Mouse (Mus musculus) neural tube, embryonic 12.5 days (tissue): ENCODE results near the gene Ankfn1. TPM values are rescaled to one million over a fixed set of nuclear protein-coding genes. Genes with fewer than 3 reads are reported as not detected.
A peak's percentile ranks its signal among the peaks of the same experiment; 100 is the strongest.

Source experiments
- ATAC-seq: fragments of 200-750 bp; cut with Nextera tagmentation; 2 replicates; pipeline ENCODE4 v1.8.0; 2017; ENCODE audit warnings: low read depth, mild to moderate bottlenecking, moderate TSS enrichment, moderate library complexity; ENCODE audit not compliant: low FRiP score
- H3K27ac ChIP-seq: fragments of 300-500 bp; sonication (generic); 2 replicates; pipeline ENCODE4 v1.5.1; 2016
- H3K27me3 ChIP-seq: fragments of 300-500 bp; sonication (generic); replicated peaks from 2 replicates; pipeline ENCODE4 v1.6.1; 2016; ENCODE audit warnings: mild to moderate bottlenecking
- H3K36me3 ChIP-seq: fragments of 300-500 bp; sonication (generic); 2 replicates; pipeline ENCODE4 v1.6.1; 2016; ENCODE audit warnings: mild to moderate bottlenecking
- H3K4me1 ChIP-seq: fragments of 300-500 bp; sonication (generic); 2 replicates; pipeline ENCODE4 v1.6.1; 2016
- H3K4me2 ChIP-seq: fragments of 300-500 bp; sonication (generic); replicated peaks from 2 replicates; pipeline ENCODE4 v1.6.1; 2016; ENCODE audit warnings: mild to moderate bottlenecking
- H3K4me3 ChIP-seq: fragments of 300-500 bp; sonication (generic); 2 replicates; pipeline ENCODE4 v1.5.1; 2016
- H3K9ac ChIP-seq: fragments of 300-500 bp; sonication (generic); 2 replicates; pipeline ENCODE4 v1.6.1; 2016; ENCODE audit warnings: mild to moderate bottlenecking
- H3K9me3 ChIP-seq: fragments of 300-500 bp; sonication (generic); 2 replicates; pipeline ENCODE4 v1.6.1; 2016; ENCODE audit warnings: mild to moderate bottlenecking
- WGBS: fragments of 180-500 bp; shearing (Covaris S2); methylation state at CpG from one replicate; pipeline ENCODE4 v1.1.7; 2016; 5-methylcytosine and 5-hydroxymethylcytosine counted together
- polyA plus RNA-seq: library from polyadenylated mRNA; unstranded; fragments of >200 nt; fragmentation: Nextera tagmentation; extraction: Ambion mirVana; gene quantifications from 2 replicates; pipeline ENCODE4 v1.2.1, GENCODE M21; 2016

The Ankfn1 gene
- polyA plus RNA-seq, 1 experiment from 2014 or later, result 1.2 TPM

DNA sequence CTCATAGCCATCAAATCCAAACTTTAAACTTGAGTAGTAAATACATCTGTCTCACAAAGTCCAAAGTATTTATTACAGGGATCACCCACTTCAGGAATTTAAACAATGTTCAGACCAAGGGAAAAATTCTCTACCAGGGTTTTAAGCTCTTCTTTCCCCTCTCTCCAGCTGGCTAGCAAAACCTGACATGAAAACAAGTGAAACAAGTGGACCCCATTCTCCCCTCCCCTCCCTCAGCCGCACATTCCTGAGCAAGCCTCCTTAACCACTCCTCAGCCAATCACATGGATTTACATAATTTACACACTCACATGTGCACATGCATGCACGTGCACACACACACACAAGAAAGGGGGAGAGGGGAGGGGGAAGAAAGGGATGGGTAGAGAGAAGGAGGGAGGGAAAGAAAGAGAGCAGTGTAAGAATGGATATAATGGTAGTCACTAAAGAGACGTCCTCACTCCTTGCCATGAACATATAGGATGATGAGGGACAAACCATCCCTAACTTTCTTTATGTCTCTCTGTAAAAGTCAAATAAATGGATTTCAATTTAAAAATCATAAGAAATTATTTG, 104.9 kb downstream of the Ankfn1 start:
- H3K4me2 ChIP-seq, result no peak overlapping the region
- ATAC-seq, result no peak
- no peaks in the 10 kb centered on the region for H3K9me3 ChIP-seq
- H3K27me3 ChIP-seq, result no peaks in the 10 kb centered on the region
- H3K9ac ChIP-seq, result no peak overlapping the region
- no peak overlapping the region for H3K27ac ChIP-seq
- H3K4me3 ChIP-seq, result no peak overlapping the region
- no peaks in the 10 kb centered on the region for H3K36me3 ChIP-seq
- 67% methylated on average over 3 of the region's 3 CpGs for WGBS
- H3K4me1 ChIP-seq, result peaks cover 7% of the 10 kb centered on the region; the same call in 1 of the 2 replicates

DNA sequence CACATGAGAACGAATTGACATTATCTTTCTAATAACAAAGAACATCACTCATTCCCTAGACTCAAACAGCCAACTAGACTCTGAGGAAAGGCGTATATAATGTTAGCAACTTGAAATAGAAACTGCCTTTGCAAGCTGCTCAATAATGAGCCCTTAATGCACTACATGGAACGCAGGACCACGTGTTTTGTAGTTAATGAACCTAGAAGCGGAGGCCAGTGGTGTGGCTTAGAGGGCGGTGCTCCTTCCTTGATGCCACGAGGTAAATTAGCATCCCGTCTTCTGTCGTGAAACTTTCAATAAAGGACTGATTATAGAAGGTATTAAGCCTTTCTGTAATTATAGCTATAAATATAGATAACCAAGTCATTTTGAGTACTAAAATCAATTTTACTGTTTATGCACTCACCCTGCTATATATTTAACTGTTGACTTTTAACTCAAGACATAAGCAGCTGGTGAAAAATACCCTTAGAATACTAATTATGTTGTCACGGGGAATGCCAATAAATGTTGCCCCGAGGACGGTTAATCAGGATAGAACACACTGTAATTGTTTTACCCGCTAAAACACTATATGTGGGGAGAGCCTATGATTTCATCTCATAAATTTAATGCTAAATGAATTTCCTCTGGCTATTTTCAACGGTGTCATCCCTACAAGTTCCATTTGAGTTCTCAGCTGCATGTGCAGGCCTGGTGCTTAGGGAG, 112.1 kb downstream of the Ankfn1 start:
- Histone ChIP-seq H3K27ac (no peak overlapping the region), H3K4me3 (no peak overlapping the region), H3K27me3 (no peaks in the 10 kb centered on the region), H3K9ac (no peak overlapping the region), H3K4me1 (no peaks in the 10 kb centered on the region), H3K4me2 (no peak overlapping the region), H3K9me3 (no peaks in the 10 kb centered on the region), H3K36me3 (no peaks in the 10 kb centered on the region)
- peak; percentile 71 for ATAC-seq
- 63% methylated on average over 14 of the region's 14 CpGs for WGBS

DNA sequence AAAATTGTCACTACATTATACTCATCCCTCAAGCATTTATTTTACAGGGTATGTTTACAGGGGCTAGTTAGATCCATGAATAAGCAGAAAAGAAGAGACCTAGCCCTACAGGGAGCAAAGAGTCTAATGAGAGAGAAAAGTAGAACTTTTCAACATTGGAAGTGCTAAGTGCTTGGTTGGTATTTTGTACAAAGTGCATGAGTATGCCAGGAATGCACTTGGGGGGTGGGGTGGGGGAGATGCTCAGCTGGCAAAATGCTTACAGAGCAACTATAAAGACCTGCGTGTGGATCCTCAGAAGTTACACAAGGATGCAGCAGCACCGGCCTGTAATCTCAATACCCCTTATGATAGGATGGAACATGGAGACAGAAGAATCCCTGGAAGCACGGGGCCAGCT, 118.4 kb downstream of the Ankfn1 start:
- no peak overlapping the region for H3K27ac ChIP-seq
- 80% methylated on average over 3 of the region's 3 CpGs for WGBS
- no peak overlapping the region for H3K4me2 ChIP-seq
- no peak overlapping the region for H3K9ac ChIP-seq
- H3K4me1 ChIP-seq, result no peaks in the 10 kb centered on the region
- no peak overlapping the region for H3K4me3 ChIP-seq
- no peaks in the 10 kb centered on the region for H3K36me3 ChIP-seq
- H3K27me3 ChIP-seq, result no peaks in the 10 kb centered on the region
- no peaks in the 10 kb centered on the region for H3K9me3 ChIP-seq
- no peak for ATAC-seq

DNA sequence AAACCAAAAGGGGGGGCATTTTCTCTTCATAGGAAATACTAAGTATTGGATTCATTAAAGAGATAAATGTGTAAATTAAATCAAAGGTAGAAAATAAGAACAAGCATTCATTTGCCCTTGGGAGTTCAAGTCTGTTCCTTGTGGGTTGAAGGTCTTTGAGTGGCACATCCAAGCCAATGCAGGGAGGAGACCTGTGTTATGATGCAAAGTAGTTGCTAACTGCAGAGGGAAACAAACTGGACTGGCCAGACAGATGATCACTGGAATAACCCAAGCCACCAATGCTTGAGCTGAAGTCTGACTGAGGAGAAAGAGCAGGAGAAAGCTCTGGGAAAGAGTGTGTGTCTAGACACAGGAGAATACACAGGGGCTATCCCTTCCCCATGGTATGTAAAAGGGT, 120.9 kb downstream of the Ankfn1 start:
- Histone ChIP-seq H3K9ac (no peak overlapping the region), H3K27me3 (no peaks in the 10 kb centered on the region), H3K9me3 (no peaks in the 10 kb centered on the region), H3K4me3 (no peak overlapping the region), H3K36me3 (no peaks in the 10 kb centered on the region), H3K4me2 (no peak overlapping the region), H3K27ac (no peak overlapping the region), H3K4me1 (no peaks in the 10 kb centered on the region)
- no peak for ATAC-seq

DNA sequence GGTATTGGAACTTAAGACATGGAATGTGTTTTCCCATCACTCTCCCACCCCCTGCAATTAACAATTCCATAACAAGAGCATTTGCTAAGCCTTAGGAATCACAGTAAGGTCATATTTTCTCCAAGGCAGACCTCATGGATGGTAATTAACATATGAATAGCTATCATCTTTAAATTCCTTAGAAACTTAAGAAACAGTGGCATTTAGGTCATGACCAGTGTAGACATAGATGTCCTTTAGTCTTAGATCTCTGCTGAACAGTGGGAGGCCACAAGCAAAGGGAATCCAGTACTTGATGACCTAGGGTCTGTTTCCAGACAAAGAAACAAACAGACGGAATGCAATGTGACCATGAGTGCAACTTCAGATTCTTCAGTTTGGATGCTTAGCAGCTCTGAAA, 141.7 kb downstream of the Ankfn1 start:
- Histone ChIP-seq H3K4me3 (no peak overlapping the region), H3K4me2 (no peak overlapping the region)
- 56% methylated on average over 1 of the region's 1 CpGs for WGBS

DNA sequence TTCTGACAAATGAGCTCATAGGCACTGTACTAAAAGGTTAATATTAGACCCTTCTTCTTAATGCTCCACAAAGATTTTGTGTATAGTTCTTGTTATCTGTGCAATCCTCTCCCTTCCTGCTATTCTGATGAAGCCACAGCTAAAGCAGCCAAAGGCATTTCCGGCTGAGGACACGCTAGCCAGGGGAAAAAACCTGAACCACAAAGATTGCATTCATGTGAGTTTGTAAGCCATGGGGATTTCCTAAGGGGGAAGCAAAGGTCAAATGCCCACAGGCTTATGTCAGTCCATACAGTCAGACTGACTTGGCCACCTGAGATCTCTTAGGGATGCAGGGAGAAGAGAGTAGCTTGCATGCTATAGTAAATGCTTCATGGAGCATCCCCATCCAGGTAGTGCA, 146.1 kb downstream of the Ankfn1 start:
- WGBS, result 69% methylated on average over 2 of the region's 2 CpGs
- ATAC-seq, result no peak

More for the DNA sequence above, 141.7 kb downstream of the Ankfn1 start:
- ATAC-seq, result no peak
- Histone ChIP-seq H3K9me3 (no peaks in the 10 kb centered on the region), H3K27me3 (no peaks in the 10 kb centered on the region), H3K27ac (no peak overlapping the region), H3K4me1 (no peaks in the 10 kb centered on the region; the same call in 1 of the 2 replicates), H3K36me3 (no peaks in the 10 kb centered on the region), H3K9ac (no peak overlapping the region)

DNA sequence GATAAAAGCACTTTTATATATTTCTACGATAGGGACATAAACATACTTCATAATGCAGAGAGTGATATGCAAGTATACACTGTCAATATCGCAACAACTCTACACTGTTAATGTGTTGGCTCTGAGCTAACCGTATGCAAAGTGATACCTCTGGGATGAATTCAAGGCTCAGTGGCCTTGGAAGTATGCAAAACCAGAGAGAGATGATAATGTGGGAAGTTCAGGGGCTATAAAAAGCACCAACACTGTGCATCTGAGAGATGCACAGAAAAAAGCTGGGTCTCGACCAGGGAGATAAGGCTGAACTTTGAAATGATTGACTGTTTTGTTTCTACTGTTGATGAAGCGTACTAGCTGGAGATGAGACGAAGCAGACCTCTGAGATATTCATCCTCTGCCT, 148.9 kb downstream of the Ankfn1 start:
- Histone ChIP-seq H3K4me2 (no peak overlapping the region), H3K4me3 (no peak overlapping the region), H3K9me3 (no peaks in the 10 kb centered on the region), H3K9ac (no peak overlapping the region), H3K36me3 (no peaks in the 10 kb centered on the region), H3K27me3 (no peaks in the 10 kb centered on the region), H3K4me1 (no peaks in the 10 kb centered on the region), H3K27ac (no peak overlapping the region)
- no peak for ATAC-seq
- WGBS, result 92% methylated on average over 6 of the region's 6 CpGs

More for the DNA sequence above, 146.1 kb downstream of the Ankfn1 start:
- Histone ChIP-seq H3K27me3 (no peaks in the 10 kb centered on the region), H3K4me1 (no peaks in the 10 kb centered on the region; the same call in 1 of the 2 replicates), H3K9ac (no peak overlapping the region), H3K4me2 (no peak overlapping the region), H3K36me3 (no peaks in the 10 kb centered on the region), H3K9me3 (no peaks in the 10 kb centered on the region), H3K4me3 (no peak overlapping the region), H3K27ac (no peak overlapping the region)

DNA sequence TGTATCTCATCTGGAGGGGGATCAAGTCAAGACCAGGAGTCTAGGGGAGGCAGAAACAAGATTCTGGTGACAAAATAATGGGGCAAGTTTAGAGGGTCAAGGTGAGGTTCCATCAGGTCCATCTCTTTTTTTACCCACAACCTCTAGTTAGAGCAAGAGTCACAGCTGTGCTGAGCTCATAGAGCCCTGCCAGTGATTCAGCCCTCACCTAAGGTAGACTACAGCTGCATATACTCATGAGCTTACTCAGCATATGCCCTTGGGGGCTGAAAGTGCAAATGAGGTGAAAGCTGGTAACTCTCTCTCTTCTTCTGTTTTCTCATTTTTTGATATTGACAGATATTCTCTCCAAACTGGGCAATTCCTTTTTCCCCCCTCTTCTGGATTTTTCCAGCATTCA, 150.2 kb downstream of the Ankfn1 start:
- ATAC-seq, result no peak
- Histone ChIP-seq H3K36me3 (no peaks in the 10 kb centered on the region), H3K27me3 (no peaks in the 10 kb centered on the region), H3K9ac (no peak overlapping the region), H3K4me3 (no peak overlapping the region), H3K9me3 (no peaks in the 10 kb centered on the region), H3K4me2 (no peak overlapping the region), H3K4me1 (no peaks in the 10 kb centered on the region), H3K27ac (no peak overlapping the region)

DNA sequence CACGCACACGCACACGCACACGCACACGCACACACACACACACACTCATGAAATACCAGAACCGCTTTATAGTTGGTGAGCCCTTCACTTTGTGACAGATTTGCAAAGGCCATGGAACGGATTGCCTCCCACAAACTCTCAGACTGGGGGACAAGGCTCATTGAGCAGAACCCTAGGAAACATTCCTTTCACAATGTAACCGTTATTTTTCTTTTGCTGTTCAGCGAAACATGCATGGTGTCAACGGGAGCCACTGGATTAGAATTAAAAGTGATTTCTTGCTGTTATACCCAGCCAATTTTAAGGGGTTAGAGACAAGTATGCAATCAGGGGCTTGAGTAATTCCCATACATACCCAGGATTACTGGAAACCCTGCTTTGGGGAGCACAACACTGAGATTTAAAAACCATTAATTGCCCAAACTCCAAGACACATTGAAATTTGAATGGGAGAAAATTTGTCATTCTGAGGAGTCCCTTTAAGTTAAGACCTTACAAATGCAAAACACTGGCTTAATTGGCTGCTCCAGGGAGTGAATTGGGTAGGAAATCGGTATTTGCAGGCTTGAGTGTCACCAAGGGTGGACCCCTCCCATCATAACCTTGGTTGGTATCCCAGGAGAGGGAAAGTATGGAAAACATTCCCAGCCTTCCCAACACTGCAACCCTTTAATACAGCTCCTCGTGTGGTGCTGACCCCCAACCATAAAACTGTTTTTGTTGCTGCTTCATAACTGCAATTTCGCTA, 153.6 kb downstream of the Ankfn1 start:
- no peak for ATAC-seq

DNA sequence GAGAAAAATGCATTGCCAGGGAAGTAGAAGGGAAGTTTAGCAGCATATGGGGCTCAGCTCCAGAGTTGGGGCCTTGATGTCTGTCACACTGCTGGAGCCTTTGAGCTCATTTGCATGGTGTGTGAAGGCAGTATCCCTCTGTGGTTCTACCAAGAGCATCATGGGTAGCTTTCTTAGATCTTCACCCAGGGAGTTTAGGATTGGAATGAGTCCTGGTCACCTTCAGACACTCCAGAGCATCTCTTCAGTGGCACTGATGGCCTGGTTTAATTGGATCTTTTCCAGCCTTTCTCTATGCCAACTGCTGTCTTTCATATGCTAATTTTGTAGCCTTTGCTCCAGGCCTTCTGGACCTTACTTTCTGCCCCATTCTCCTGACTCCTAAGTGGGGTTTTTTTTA, 157.5 kb downstream of the Ankfn1 start:
- no peak overlapping the region for H3K4me3 ChIP-seq
- no peak overlapping the region for H3K4me2 ChIP-seq
- no peak for ATAC-seq
- H3K4me1 ChIP-seq, result no peaks in the 10 kb centered on the region
- no peaks in the 10 kb centered on the region for H3K9me3 ChIP-seq
- no peaks in the 10 kb centered on the region for H3K36me3 ChIP-seq
- H3K27me3 ChIP-seq, result no peaks in the 10 kb centered on the region
- H3K27ac ChIP-seq, result no peak overlapping the region
- H3K9ac ChIP-seq, result no peak overlapping the region

More for the DNA sequence above, 153.6 kb downstream of the Ankfn1 start:
- no peak overlapping the region for H3K9ac ChIP-seq
- H3K36me3 ChIP-seq, result no peaks in the 10 kb centered on the region
- WGBS, result 68% methylated on average over 13 of the region's 13 CpGs
- no peak overlapping the region for H3K4me2 ChIP-seq
- no peaks in the 10 kb centered on the region for H3K27me3 ChIP-seq
- H3K4me3 ChIP-seq, result no peak overlapping the region
- H3K4me1 ChIP-seq, result no peaks in the 10 kb centered on the region
- H3K9me3 ChIP-seq, result no peaks in the 10 kb centered on the region
- no peak overlapping the region for H3K27ac ChIP-seq

DNA sequence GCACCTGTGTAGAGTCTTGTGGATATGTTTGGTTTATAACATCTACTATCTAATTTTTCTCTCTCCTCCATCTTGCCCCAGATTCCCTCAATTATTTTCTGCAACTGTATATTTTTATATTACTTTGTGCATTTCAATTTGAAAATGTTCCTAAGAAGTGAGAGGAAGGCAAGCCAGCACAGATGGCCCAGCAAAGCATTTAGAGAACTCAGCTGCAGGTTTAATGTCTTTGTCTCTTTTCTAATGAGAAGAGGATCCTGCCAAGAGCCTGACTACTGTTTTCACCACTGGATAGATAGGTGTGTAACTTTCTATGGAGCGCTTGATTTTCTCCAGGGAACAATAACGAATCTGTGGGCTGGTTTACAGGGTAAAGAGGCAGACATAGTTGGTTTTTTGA, 161.6 kb downstream of the Ankfn1 start:
- no peak for ATAC-seq
- 88% methylated on average over 2 of the region's 2 CpGs for WGBS

DNA sequence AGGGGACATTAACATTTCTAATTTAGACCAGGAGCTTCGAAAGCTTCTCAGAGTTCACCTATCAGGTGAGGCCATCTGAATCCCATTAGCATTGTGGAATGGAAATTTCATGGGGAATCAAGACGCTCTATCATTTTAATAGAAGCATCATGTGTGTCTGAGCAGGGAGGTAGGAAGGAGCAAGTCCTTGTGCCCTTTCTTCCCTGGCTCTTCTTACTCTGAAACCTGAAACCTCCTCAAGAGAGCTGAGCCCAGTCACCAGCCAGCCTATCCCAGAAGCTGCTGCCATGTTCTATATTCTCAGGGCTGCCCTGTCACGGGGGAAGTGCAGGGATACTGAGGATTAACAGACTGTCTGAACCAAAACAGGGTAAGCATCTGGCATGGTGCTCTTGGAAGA, 165.9 kb downstream of the Ankfn1 start:
- Histone ChIP-seq H3K4me3 (no peak overlapping the region), H3K4me2 (no peak overlapping the region), H3K36me3 (no peaks in the 10 kb centered on the region), H3K9ac (no peak overlapping the region), H3K9me3 (no peaks in the 10 kb centered on the region), H3K27me3 (no peaks in the 10 kb centered on the region), H3K4me1 (0 out of 2 replicates have a peak, but pooled peaks cover 5% of the 10 kb centered on the region), H3K27ac (no peak overlapping the region)
- WGBS, result 66% methylated on average over 3 of the region's 3 CpGs
- ATAC-seq, result no peak

More for the DNA sequence above, 161.6 kb downstream of the Ankfn1 start:
- Histone ChIP-seq H3K36me3 (no peaks in the 10 kb centered on the region), H3K27me3 (no peaks in the 10 kb centered on the region), H3K4me1 (no peaks in the 10 kb centered on the region), H3K27ac (no peak overlapping the region), H3K4me3 (no peak overlapping the region), H3K9ac (no peak overlapping the region), H3K9me3 (no peaks in the 10 kb centered on the region), H3K4me2 (no peak overlapping the region)
